Mouse (Mus musculus) stomach, postnatal 0 days (tissue): ENCODE results near the gene Rnd3. TPM values are rescaled to one million over a fixed set of nuclear protein-coding genes. Genes with fewer than 3 reads are reported as not detected.

Experiments
- ATAC-seq: fragments of 200-750 bp; cut with Nextera tagmentation; 2 replicates; pipeline ENCODE4 v1.8.0; 2017; ENCODE audit not compliant: low FRiP score, low TSS enrichment
- DNase-seq: peaks from one replicate; pipeline ENCODE4 v3.0.0-alpha.2; 2016; ENCODE audit warnings: low spot score
- H3K27ac ChIP-seq: fragments of 300-500 bp; sonication (generic); replicated peaks from 2 replicates; pipeline ENCODE4 v1.5.1; 2014; ENCODE audit warnings: mild to moderate bottlenecking, control low read depth
- H3K27me3 ChIP-seq: fragments of 300-500 bp; sonication (generic); 2 replicates; pipeline ENCODE4 v1.6.1; 2014; ENCODE audit warnings: low read length; ENCODE audit not compliant: control insufficient read depth, insufficient read depth
- H3K36me3 ChIP-seq: fragments of 300-500 bp; sonication (generic); 2 replicates; pipeline ENCODE4 v1.6.1; 2014; ENCODE audit warnings: low read length, mixed read lengths; ENCODE audit not compliant: control insufficient read depth, insufficient read depth
- H3K4me1 ChIP-seq: fragments of 300-500 bp; sonication (generic); replicated peaks from 2 replicates; pipeline ENCODE4 v1.6.1; 2014; ENCODE audit warnings: antibody characterized with exemption; ENCODE audit not compliant: control insufficient read depth, insufficient read depth
- H3K4me2 ChIP-seq: fragments of 300-500 bp; sonication (generic); replicated peaks from 2 replicates; pipeline ENCODE4 v1.6.1; 2014; ENCODE audit warnings: low read depth, mild to moderate bottlenecking, control low read depth, moderate library complexity
- H3K4me3 ChIP-seq: fragments of 300-500 bp; sonication (generic); 2 replicates; pipeline ENCODE4 v1.5.1; 2014; ENCODE audit warnings: low read depth, low read length, control low read depth
- H3K9ac ChIP-seq: fragments of 300-500 bp; sonication (generic); 2 replicates; pipeline ENCODE4 v1.6.1; 2014; ENCODE audit warnings: mild to moderate bottlenecking, low read length, control low read depth, mixed read lengths
- H3K9me3 ChIP-seq: fragments of 300-500 bp; sonication (generic); 2 replicates; pipeline ENCODE4 v1.6.1; 2016; ENCODE audit warnings: low read length; ENCODE audit not compliant: control insufficient read depth
- CTCF ChIP-seq: IDR thresholded peaks from 2 replicates; pipeline ENCODE4 v1.5.1; 2016; ENCODE audit warnings: antibody characterized with exemption, low read depth, mild to moderate bottlenecking, moderate library complexity
- EP300 ChIP-seq: optimal IDR thresholded peaks from 2 replicates; pipeline ENCODE3; 2016; ENCODE audit warnings: antibody characterized with exemption
- WGBS: fragments of 180-500 bp; shearing (Covaris S2); extraction: QIAGEN DNeasy Blood & Tissue Kit; methylation state at CpG from one replicate; pipeline ENCODE4 v1.1.7; 2014; 5-methylcytosine and 5-hydroxymethylcytosine counted together
- polyA plus RNA-seq: library from polyadenylated mRNA; unstranded; fragments of >200 nt; fragmentation: Nextera tagmentation; extraction: Ambion mirVana; gene quantifications from 2 replicates; pipeline ENCODE4 v1.2.1, GENCODE M21; 2015

Gene Rnd3
- polyA plus RNA-seq, 1 experiment from 2014 or later = 34.5 TPM

GRCm38 (mm10) chr2:51145838-51146470 is 3.0 kb downstream of the Rnd3 start:
- peak overlapping the region; percentile 97 for H3K27ac ChIP-seq
- H3K9me3 ChIP-seq = no peaks in the 10 kb centered on the region
- DNase-seq = peak; percentile 36
- WGBS = 11% methylated on average over 7 of the region's 7 CpGs
- no peak for TF ChIP-seq EP300
- TF ChIP-seq CTCF = no peak
- H3K4me1 ChIP-seq = peaks cover 17% of the 10 kb centered on the region
- H3K9ac ChIP-seq = peak overlapping the region; percentile 89
- H3K36me3 ChIP-seq = 0 out of 2 replicates have a peak, but pooled peaks cover 2% of the 10 kb centered on the region
- peak overlapping the region; percentile 92 for H3K4me3 ChIP-seq
- peak overlapping the region; percentile 77 for H3K4me2 ChIP-seq
- no peak for ATAC-seq
- no peaks in the 10 kb centered on the region for H3K27me3 ChIP-seq

DNA sequence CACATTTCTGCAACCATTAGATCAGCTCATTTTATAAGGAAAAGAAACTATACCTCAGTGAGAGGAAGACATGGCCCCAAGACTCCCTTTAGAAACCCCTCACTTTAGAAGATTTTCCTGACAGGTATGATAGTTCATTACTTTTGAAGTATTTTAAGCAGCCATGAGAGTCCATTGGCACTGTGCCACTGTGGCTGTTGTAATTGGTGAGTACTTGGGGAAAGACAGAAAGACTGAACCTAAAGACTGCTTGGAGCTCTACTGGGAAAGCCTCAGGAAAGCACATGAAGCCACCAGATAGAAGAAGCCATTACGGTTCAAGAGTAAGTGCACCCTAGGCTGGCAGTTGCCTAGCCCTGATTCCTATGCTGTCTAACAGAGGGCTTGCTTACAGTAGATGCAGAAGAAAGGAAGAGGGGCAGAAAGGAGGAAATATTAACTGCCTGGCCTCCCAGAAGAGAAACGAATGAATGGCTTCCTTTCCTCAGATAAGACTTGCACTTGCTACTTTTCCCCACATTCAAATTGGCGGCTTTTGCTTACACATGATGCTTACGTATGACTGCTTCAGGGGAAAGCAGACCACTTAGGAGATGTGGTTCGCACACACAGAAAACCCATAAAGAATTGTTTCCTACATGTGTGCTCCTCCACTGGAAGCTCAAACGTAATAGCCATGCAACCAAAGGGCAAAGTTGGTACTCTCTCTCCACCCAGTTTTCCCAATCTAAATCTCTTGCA is 4.4 kb downstream of the Rnd3 start:
- H3K4me2 ChIP-seq = peak overlapping the region; percentile 38
- H3K27me3 ChIP-seq = no peaks in the 10 kb centered on the region
- ATAC-seq (no peak), DNase-seq (no peak)
- H3K36me3 ChIP-seq = 0 out of 2 replicates have a peak, but pooled peaks cover 2% of the 10 kb centered on the region
- no peaks in the 10 kb centered on the region for H3K9me3 ChIP-seq
- WGBS = 35% methylated on average over 6 of the region's 6 CpGs
- peak overlapping the region; percentile 27 for H3K9ac ChIP-seq
- peak overlapping the region; percentile 13; the same call in 1 of the 2 replicates for H3K4me3 ChIP-seq
- H3K27ac ChIP-seq = peak overlapping the region; percentile 49; the same call in 1 of the 2 replicates
- TF ChIP-seq EP300 (no peak), CTCF (no peak)
- peaks cover 23% of the 10 kb centered on the region for H3K4me1 ChIP-seq

DNA sequence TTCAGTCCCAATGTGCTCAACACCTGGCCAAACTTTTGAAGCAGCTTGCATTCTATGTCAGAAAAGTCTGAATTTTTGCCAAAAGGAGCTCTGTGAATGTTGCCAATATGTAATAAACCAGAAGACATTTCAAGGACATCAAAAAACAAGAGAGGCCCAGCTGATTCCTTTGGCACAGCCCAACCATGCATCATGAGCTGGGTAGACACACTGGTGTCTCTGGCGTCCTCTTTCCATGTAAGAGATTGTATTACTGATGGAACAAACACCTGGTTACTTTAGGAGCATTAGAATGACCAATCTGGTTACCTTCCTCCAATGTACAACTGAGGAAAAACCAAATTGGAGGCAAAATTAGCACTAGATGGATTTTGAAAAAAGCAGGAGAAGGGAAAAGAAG is 6.5 kb downstream of the Rnd3 start:
- H3K9ac ChIP-seq = no peak overlapping the region
- 0 out of 2 replicates have a peak, but pooled peaks cover 2% of the 10 kb centered on the region for H3K36me3 ChIP-seq
- no peaks in the 10 kb centered on the region for H3K27me3 ChIP-seq
- H3K4me1 ChIP-seq = peaks cover 25% of the 10 kb centered on the region
- TF ChIP-seq CTCF (no peak), EP300 (no peak)
- 59% methylated on average over 1 of the region's 1 CpGs for WGBS
- no peaks in the 10 kb centered on the region for H3K9me3 ChIP-seq
- H3K4me3 ChIP-seq = no peak overlapping the region
- peak overlapping the region; percentile 46 for H3K27ac ChIP-seq
- ATAC-seq (no peak), DNase-seq (no peak)
- no peak overlapping the region for H3K4me2 ChIP-seq

- Histone ChIP-seq H3K4me2 (peak overlapping the region; percentile 48), H3K9ac (peak overlapping the region; percentile 2; the same call in 1 of the 2 replicates), H3K27ac (peak overlapping the region; percentile 77), H3K4me1 (peaks cover 25% of the 10 kb centered on the region), H3K27me3 (no peaks in the 10 kb centered on the region), H3K4me3 (no peak overlapping the region), H3K36me3 (peaks cover 2% of the 10 kb centered on the region; the same call in 1 of the 2 replicates), H3K9me3 (no peaks in the 10 kb centered on the region)
- DNase-seq (no peak), ATAC-seq (peak; percentile 59)
- no peak for TF ChIP-seq CTCF
- TF ChIP-seq EP300 = no peak
- 20% methylated on average over 3 of the region's 3 CpGs for WGBS
These were observed 7.6 kb downstream of the Rnd3 start for GRCm38 (mm10) chr2:51141345-51141744.

DNA sequence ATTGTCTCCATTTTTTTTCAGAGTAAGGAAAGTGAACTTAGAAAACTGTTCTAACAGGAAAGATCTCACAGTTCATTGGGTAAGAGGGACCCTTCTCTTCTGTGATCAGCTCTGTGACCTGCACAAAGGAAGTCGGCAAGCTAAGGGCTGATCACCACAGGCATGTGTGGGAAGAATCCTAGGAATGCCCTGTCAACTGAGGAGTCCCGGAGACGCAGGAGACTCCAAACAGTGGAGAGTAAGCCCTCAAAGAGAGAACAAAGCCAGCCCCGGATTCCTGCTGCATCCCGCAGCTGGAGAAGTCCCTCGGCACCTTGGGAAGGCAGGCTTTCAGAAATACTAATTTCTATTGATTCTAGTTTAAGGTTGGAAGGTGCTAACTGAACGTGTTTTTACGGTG is 8.4 kb downstream of the Rnd3 start:
- H3K27ac ChIP-seq = peak overlapping the region; percentile 77
- H3K9me3 ChIP-seq = no peaks in the 10 kb centered on the region
- H3K4me2 ChIP-seq = peak overlapping the region; percentile 48
- TF ChIP-seq CTCF (no peak), EP300 (no peak)
- DNase-seq (no peak), ATAC-seq (no peak)
- H3K36me3 ChIP-seq = peaks cover 9% of the 10 kb centered on the region; the same call in 1 of the 2 replicates
- H3K27me3 ChIP-seq = no peaks in the 10 kb centered on the region
- H3K9ac ChIP-seq = peak overlapping the region; percentile 2
- H3K4me1 ChIP-seq = peaks cover 25% of the 10 kb centered on the region
- peak overlapping the region; percentile 20 for H3K4me3 ChIP-seq
- 5% methylated on average over 8 of the region's 8 CpGs for WGBS
